Comparison of ENCODE assay signal across 12 mouse cellular contexts in the genomic region with DNA sequence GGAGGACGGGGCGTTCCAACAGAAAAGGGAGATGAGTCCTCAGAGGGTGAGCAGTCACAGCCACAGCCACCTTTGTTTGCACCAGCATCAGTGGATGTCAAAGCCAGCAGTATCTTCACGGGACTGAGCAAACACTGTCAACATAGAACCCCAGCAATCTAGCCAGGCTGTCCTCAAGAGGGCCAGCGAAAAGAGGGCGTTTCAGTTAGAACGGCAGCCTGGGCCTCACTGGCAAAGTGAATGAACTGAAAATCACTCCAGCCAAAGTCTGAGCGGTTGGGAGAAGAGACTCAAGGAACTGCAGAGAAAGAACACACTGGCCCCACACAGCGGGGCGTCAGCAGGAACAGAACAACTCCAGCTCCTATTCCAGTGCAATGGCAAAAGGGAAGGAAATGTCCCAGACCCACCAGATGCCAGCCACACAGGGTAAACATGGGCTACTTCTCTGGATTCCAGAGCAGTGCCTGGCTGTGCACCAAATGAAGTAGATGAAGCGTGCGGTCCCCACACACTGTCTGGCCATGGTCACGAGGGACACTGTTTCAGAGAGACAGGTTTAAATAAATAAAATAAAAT. TPM values are rescaled to one million over a fixed set of nuclear protein-coding genes. Genes with fewer than 3 reads are reported as not detected.
DNase-seq lines count a peak whose midpoint lies in the region; ATAC-seq and TF ChIP-seq lines count a peak whose summit lies in the region.
"Had no signal": no experiment of that assay in that cellular context is flagged by ENCODE, and none has a peak within 500 bp of the region (broad histone marks: within the 10 kb centered on the region; RNA-seq: fewer than 3 reads in every experiment).

No protein-coding gene starts in this region.

- H3K36me3 ChIP-seq in embryonic facial prominence, embryonic 14.5 days (ENCODE audit: control insufficient read depth, insufficient read depth, low read length) = 0 out of 2 replicates have a peak, but pooled peaks cover 7% of the 10 kb centered on the region
- H3K36me3 ChIP-seq in limb, embryonic 14.5 days (ENCODE audit: control insufficient read depth, insufficient read depth, low read length) = peaks cover 15% of the 10 kb centered on the region

- no peaks in the 10 kb centered on the region for H3K9me3 ChIP-seq in embryonic facial prominence, embryonic 14.5 days (ENCODE audit: control insufficient read depth, low read length)
- no peaks in the 10 kb centered on the region for H3K9me3 ChIP-seq in limb, embryonic 14.5 days (ENCODE audit: control insufficient read depth, low read length)
- H3K9me3 ChIP-seq: liver, embryonic 15.5 days had no signal

- no peak overlapping the region for H3K9ac ChIP-seq in embryonic facial prominence, embryonic 14.5 days (ENCODE audit: low read depth, low read length)
- no peak overlapping the region for H3K9ac ChIP-seq in limb, embryonic 14.5 days (ENCODE audit: low read depth, low read length, severe bottlenecking)
- H3K9ac ChIP-seq: liver, embryonic 15.5 days had no signal

- 62% methylated on average over 12 of the region's 12 CpGs for WGBS in embryonic facial prominence, embryonic 14.5 days
- 70% methylated on average over 12 of the region's 12 CpGs for WGBS in limb, embryonic 14.5 days

- peaks cover 27% of the 10 kb centered on the region for H3K4me1 ChIP-seq in embryonic facial prominence, embryonic 14.5 days (ENCODE audit: control insufficient read depth, insufficient read depth, low read length)
- peaks cover 25% of the 10 kb centered on the region for H3K4me1 ChIP-seq in limb, embryonic 14.5 days (ENCODE audit: control insufficient read depth, insufficient read depth, low read length)

- no peak for TF ChIP-seq POLR2A in limb, embryonic 14.5 days (IDR thresholded peaks at IDR 0.05; ENCODE audit: borderline replicate concordance, extremely low read depth, insufficient read depth, insufficient read length)

- peak; percentile 55 for DNase-seq in gastrocnemius, postnatal 25 days
- DNase-seq in gastrocnemius, adult 8-10 months (ENCODE audit: low spot score in 2 of 2) = no peak
- DNase-seq in Muller cell, postnatal 12 days (ENCODE audit: inconsistent ontology term) = peak; percentile 63
- DNase-seq in embryonic facial prominence, embryonic 14.5 days (ENCODE audit: low spot score) = no peak
- no peak for DNase-seq in limb, embryonic 14.5 days (ENCODE audit: low spot score)
- DNase-seq in ovary, postnatal 10 days (ENCODE audit: low spot score) = no peak
- no peak for DNase-seq in urinary bladder, adult 18-20 months (ENCODE audit: low spot score in 2 of 2)
- DNase-seq: adrenal gland, adult 8-10 months; kidney, adult 8-10 months; right cerebral cortex, postnatal 14 days had no signal

- peak overlapping the region; percentile 58 for H3K27ac ChIP-seq in embryonic facial prominence, embryonic 14.5 days (replicated peaks; ENCODE audit: low read depth, low read length)
- H3K27ac ChIP-seq in limb, embryonic 14.5 days (replicated peaks; ENCODE audit: low read depth, low read length) = peak overlapping the region; percentile 38; the same call in 1 of the 2 replicates
- H3K27ac ChIP-seq: liver, embryonic 15.5 days had no signal

- H3K27me3 ChIP-seq in embryonic facial prominence, embryonic 14.5 days (replicated peaks; ENCODE audit: control insufficient read depth, insufficient read depth, low read length) = no peaks in the 10 kb centered on the region
- H3K27me3 ChIP-seq in limb, embryonic 14.5 days (ENCODE audit: control insufficient read depth, insufficient read depth, low read length) = no peaks in the 10 kb centered on the region
- H3K27me3 ChIP-seq: liver, embryonic 15.5 days had no signal

- H3K4me2 ChIP-seq in embryonic facial prominence, embryonic 14.5 days (ENCODE audit: low read depth, low read length) = 0 out of 2 replicates have a peak overlapping the region, but pooled peaks have one; percentile 1
- no peak overlapping the region for H3K4me2 ChIP-seq in limb, embryonic 14.5 days (replicated peaks; ENCODE audit: low read depth, low read length, severe bottlenecking)
- H3K4me2 ChIP-seq: liver, embryonic 15.5 days had no signal

- no peak overlapping the region for H3K4me3 ChIP-seq in embryonic facial prominence, embryonic 14.5 days (ENCODE audit: low read depth, low read length)
- H3K4me3 ChIP-seq in limb, embryonic 14.5 days (replicated peaks; ENCODE audit: low read length) = no peak overlapping the region
- H3K4me3 ChIP-seq: liver, embryonic 15.5 days had no signal

- no peak for ATAC-seq in embryonic facial prominence, embryonic 14.5 days (ENCODE audit: low read depth)
- no peak for ATAC-seq in limb, embryonic 14.5 days (ENCODE audit: low FRiP score, low read depth)
- ATAC-seq in erythroid progenitor cell, adult 5-6 weeks (replicated peaks; ENCODE audit: low FRiP score, poor library complexity, severe bottlenecking) = no peak

RNA-seq across cellular contexts. Expression of a gene that starts 55.6 kb away (rescaled TPM):
- total RNA-seq in gastrocnemius, postnatal 25 days (2021) = 1 to 10 TPM in 1 of 2 experiments, under 1 TPM in 1; 0.28 to 1.0 TPM
- total RNA-seq in gastrocnemius, adult 8-10 months (2022) = 1 to 10 TPM in 1 of 4 experiments, under 1 TPM in 2, not detected in 1; 0.41 to 1.3 (median 0.75) TPM
- 10.4 and 12.1 TPM in 2 replicates for polyA plus RNA-seq in embryonic facial prominence, embryonic 14.5 days (2014; fragmentation: Nextera tagmentation; extraction: Ambion mirVana)
- 1.4 and 2.2 TPM in 2 replicates for polyA plus RNA-seq in limb, embryonic 14.5 days (2012; rRNA removed)
- 5.2 and 8.6 TPM in 2 replicates for polyA plus RNA-seq in limb, embryonic 14.5 days (2014; fragmentation: Nextera tagmentation; extraction: Ambion mirVana)
- not detected in 2 replicates for total RNA-seq in erythroid progenitor cell, adult 5-6 weeks (2015; ENCODE audit: low replicate concordance)
- 0.64 TPM in 1 of 2 replicates, not detected in the other for total RNA-seq in erythroid progenitor cell, adult 5-6 weeks (2017; ENCODE audit: low replicate concordance)

Comparison
In these comparisons a context has a peak if more than half of its experiments do, and no peak if none do; other contexts are left out.
1. DNase-seq: peak in gastrocnemius, postnatal 25 days (single experiment) and Muller cell, postnatal 12 days (single experiment); none in gastrocnemius, adult 8-10 months (0 of 2), embryonic facial prominence, embryonic 14.5 days (single experiment), limb, embryonic 14.5 days (single experiment), ovary, postnatal 10 days (single experiment) and urinary bladder, adult 18-20 months (0 of 2).